Mouse (Mus musculus) kidney, adult 2 months (tissue): ENCODE measurements around the gene Lrrc9. TPM values are rescaled to one million over a fixed set of nuclear protein-coding genes. Genes with fewer than 3 reads are reported as not detected.

Source experiments
- DNase-seq: peaks from one replicate; pipeline ENCODE4 v3.0.0; 2021
- H3K27ac ChIP-seq: fragments of 200-500 bp; 2 replicates; pipeline ENCODE4 v1.5.1; 2012; ENCODE audit warnings: low read depth, low read length, control low read depth, inconsistent platforms; ENCODE audit not compliant: insufficient read depth
- H3K27me3 ChIP-seq: fragments of 200-500 bp; replicated peaks from 2 replicates; pipeline ENCODE4 v1.6.1; 2012; ENCODE audit warnings: mild to moderate bottlenecking, moderate library complexity, low read length, inconsistent platforms; ENCODE audit not compliant: control insufficient read depth, insufficient read depth
- H3K36me3 ChIP-seq: fragments of 200-500 bp; 2 replicates; pipeline ENCODE4 v1.6.1; 2012; ENCODE audit warnings: mild to moderate bottlenecking, moderate library complexity, low read length, inconsistent platforms; ENCODE audit not compliant: control insufficient read depth, insufficient read depth
- H3K4me1 ChIP-seq: fragments of 200-500 bp; 2 replicates; pipeline ENCODE4 v1.6.1; 2011; ENCODE audit warnings: low read length; ENCODE audit not compliant: control insufficient read depth, insufficient read depth
- H3K4me3 ChIP-seq: fragments of 200-500 bp; 2 replicates; pipeline ENCODE4 v1.5.1; 2011; ENCODE audit warnings: mild to moderate bottlenecking, low read depth, low read length, control low read depth; ENCODE audit not compliant: insufficient read depth
- CTCF ChIP-seq: fragments of 200-500 bp; conservative IDR thresholded peaks from 2 replicates; pipeline ENCODE4 v1.5.1; 2011; ENCODE audit warnings: low read depth, mild to moderate bottlenecking, control low read depth, low read length, moderate library complexity, mixed read lengths; ENCODE audit not compliant: insufficient read depth, insufficient read length
- POLR2A ChIP-seq: fragments of 200-500 bp; IDR thresholded peaks from one replicate; pipeline ENCODE4 v1.6.1; 2011; ENCODE audit warnings: low read depth, low read length, control low read depth
- WGBS: fragments of 180-500 bp; shearing (Covaris S2); methylation state at CpG from one replicate; pipeline ENCODE4 v1.1.7; 2018; 5-methylcytosine and 5-hydroxymethylcytosine counted together
- polyA plus RNA-seq: library from polyadenylated mRNA; depleted of rRNA; stranded (reverse); fragments of >200 nt; gene quantifications from 2 replicates; pipeline ENCODE4 v1.2.3, GENCODE M21; 2012

Lrrc9 gene
- polyA plus RNA-seq, 1 experiment: not detected

DNA sequence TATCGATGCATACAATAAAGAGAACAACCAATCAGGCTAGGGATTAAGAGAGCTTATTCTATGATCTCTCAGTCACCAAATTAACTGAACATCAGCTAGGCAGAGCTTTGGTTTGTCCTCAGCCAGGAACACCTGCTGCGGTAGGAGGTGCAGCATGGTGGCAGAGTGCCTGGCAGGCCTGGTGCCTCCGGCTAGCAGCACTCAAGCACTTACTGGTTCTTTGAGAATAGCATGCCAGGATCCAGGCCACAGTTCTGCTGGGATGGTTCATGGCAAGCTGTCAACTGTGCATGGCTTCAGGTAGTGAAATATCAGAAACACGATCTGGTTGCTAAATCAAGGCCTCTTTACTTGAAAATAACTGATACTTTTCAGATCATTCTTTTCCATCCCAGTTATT, 26.1 kb downstream of the Lrrc9 start:
- H3K27me3 ChIP-seq: no peaks in the 10 kb centered on the region
- no peak overlapping the region for H3K4me3 ChIP-seq
- H3K27ac ChIP-seq: no peak overlapping the region
- DNase-seq: peak; percentile 18
- 86% methylated on average over 4 of the region's 4 CpGs for WGBS
- TF ChIP-seq CTCF: no peak
- TF ChIP-seq POLR2A: no peak
- H3K4me1 ChIP-seq: no peaks in the 10 kb centered on the region
- no peaks in the 10 kb centered on the region for H3K36me3 ChIP-seq

- Histone ChIP-seq H3K27ac (no peak overlapping the region), H3K4me1 (no peaks in the 10 kb centered on the region), H3K27me3 (no peaks in the 10 kb centered on the region), H3K4me3 (no peak overlapping the region), H3K36me3 (no peaks in the 10 kb centered on the region)
- peak; percentile 45 for DNase-seq
- no peak for TF ChIP-seq CTCF
- TF ChIP-seq POLR2A: no peak
- 76% methylated on average over 2 of the region's 2 CpGs for WGBS
These were observed 35.2 kb downstream of the Lrrc9 start for GRCm38 (mm10) chr12:72476773-72477450.

GRCm38 (mm10) chr12:72482226-72482625, 40.6 kb downstream of the Lrrc9 start:
- Histone ChIP-seq H3K27me3 (no peaks in the 10 kb centered on the region), H3K4me1 (no peaks in the 10 kb centered on the region; the same call in 1 of the 2 replicates), H3K27ac (no peak overlapping the region), H3K36me3 (no peaks in the 10 kb centered on the region), H3K4me3 (no peak overlapping the region)
- TF ChIP-seq POLR2A (no peak), CTCF (no peak)
- no peak for DNase-seq

DNA sequence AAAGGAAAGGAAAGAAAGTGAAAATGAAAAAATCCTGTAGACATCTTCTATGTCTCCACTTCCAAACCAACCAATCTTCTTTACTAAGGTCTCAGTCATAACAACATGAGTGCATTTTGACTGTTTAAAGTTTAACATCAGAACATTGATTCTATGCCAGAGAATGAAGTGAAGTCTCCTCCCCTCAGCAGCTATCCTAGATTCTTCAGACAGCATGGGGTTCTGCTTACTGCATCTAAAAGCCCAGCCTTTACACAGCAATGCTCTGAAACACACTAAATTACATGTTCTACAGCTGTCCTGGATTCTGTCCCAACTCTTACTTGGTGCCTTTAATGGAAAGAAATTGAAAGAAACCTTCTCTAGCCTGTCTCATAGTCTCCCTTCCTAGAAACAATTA, 43.2 kb downstream of the Lrrc9 start:
- Histone ChIP-seq H3K27me3 (no peaks in the 10 kb centered on the region), H3K36me3 (no peaks in the 10 kb centered on the region), H3K27ac (no peak overlapping the region), H3K4me3 (no peak overlapping the region), H3K4me1 (no peaks in the 10 kb centered on the region; the same call in 1 of the 2 replicates)
- TF ChIP-seq CTCF (no peak), POLR2A (no peak)
- peak; percentile 7 for DNase-seq

DNA sequence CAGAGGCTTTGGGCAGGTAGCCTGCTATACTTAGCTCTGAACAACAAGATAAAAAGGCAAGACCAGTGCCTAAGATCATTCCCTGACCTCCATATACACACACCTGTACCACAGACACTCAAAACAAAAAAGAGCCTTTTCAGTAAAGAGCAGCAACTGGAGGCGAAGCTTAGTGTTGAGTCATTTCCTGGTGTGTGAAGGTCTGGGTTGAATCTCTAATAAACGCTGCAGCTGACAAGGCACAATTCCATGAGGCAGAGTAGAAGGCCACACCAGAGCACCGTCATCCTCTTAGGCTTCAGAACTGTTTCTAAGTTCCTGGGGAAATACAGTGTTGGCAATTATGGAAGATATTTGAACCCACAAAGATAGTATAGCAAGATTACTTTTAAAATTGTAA, 45.8 kb downstream of the Lrrc9 start:
- no peaks in the 10 kb centered on the region for H3K27me3 ChIP-seq
- H3K36me3 ChIP-seq: no peaks in the 10 kb centered on the region
- TF ChIP-seq CTCF (no peak), POLR2A (no peak)
- no peak for DNase-seq
- WGBS: 69% methylated on average over 3 of the region's 3 CpGs
- H3K4me1 ChIP-seq: no peaks in the 10 kb centered on the region; the same call in 1 of the 2 replicates
- H3K27ac ChIP-seq: no peak overlapping the region
- H3K4me3 ChIP-seq: no peak overlapping the region

GRCm38 (mm10) chr12:72489995-72490394, 48.3 kb downstream of the Lrrc9 start:
- Histone ChIP-seq H3K27ac (no peak overlapping the region), H3K36me3 (no peaks in the 10 kb centered on the region), H3K4me3 (no peak overlapping the region), H3K27me3 (no peaks in the 10 kb centered on the region), H3K4me1 (no peaks in the 10 kb centered on the region; the same call in 1 of the 2 replicates)
- TF ChIP-seq POLR2A: no peak
- TF ChIP-seq CTCF: no peak
- WGBS: 57% methylated on average over 3 of the region's 3 CpGs
- DNase-seq: peak; percentile 23

DNA sequence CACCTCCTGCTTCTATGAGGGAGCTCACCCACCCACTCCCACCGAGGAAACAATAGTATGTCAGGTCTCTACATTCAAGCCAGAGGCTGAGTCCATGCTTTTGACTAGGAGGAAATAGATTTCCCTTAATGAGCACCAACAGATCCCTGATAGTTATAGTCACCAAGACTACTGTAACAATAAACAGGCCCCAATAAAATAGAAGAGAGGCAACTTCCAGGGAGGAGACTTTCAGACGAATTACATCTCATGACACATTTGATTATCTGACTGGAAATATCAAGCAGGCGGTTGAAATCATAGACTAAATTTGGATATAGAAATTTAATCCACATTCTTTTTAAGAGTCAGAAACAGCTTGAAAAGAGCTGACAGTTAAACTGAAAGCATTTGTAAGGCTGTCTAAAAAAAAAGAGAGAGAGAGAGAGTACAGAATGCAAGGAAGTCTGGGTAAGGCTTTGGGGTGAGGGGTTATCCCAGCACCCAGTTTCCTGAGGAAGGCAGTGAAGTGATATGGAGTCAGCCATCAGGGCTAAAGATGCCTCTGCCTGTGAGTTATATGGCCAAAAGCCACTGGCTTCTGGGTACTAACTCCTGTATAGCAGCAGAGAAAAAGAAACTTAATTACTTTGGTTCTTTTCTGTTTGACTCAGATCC, 49.5 kb downstream of the Lrrc9 start:
- no peaks in the 10 kb centered on the region for H3K27me3 ChIP-seq
- no peaks in the 10 kb centered on the region for H3K36me3 ChIP-seq
- WGBS: 59% methylated on average over 3 of the region's 3 CpGs
- no peak for DNase-seq
- no peak overlapping the region for H3K4me3 ChIP-seq
- H3K4me1 ChIP-seq: no peaks in the 10 kb centered on the region
- H3K27ac ChIP-seq: no peak overlapping the region
- TF ChIP-seq CTCF (no peak), POLR2A (no peak)
